Mouse (Mus musculus) adrenal gland, postnatal 4 days (tissue): ENCODE results near the gene Rplp0. TPM values are rescaled to one million over a fixed set of nuclear protein-coding genes. Genes with fewer than 3 reads are reported as not detected.
"Not testable (repeated sequence)": the region's sequence is repeated elsewhere in the genome, so short reads cannot be mapped to it uniquely, and the experiment has no call there.

ENCODE experiments used
- DNase-seq, 2 experiments: peaks; one replicate each; pipeline ENCODE4 v3.0.0; 2021 to 2022; ENCODE audit warnings: low spot score in 2 of 2, mixed read lengths in 2 of 2
- long read RNA-seq, 2 experiments: library from polyadenylated mRNA; stranded (forward); transcript quantifications; one replicate each; pipeline ENCODE4 v2.0.0; 2021
- total RNA-seq, 2 experiments: library from RNA; stranded (reverse); gene quantifications; 2 replicates each; pipeline ENCODE4 v1.2.3; 2021

Rplp0 gene
- 1,000 to 10,000 TPM; 1,094 to 1,122 TPM for total RNA-seq
- long read RNA-seq, experiment 1, transcript Rplp0-201 (7 exons, 1,358 nt): major isoform, 1,156 of 1,281 reads
- long read RNA-seq, experiment 1, partial matches to known transcripts: 120 of 1,281 reads
- long read RNA-seq, experiment 1, other reads (novel, unspliced or antisense): 5 of 1,281 reads
- long read RNA-seq, experiment 2, transcript Rplp0-201 (7 exons, 1,358 nt): major isoform, 1,415 of 1,555 reads
- long read RNA-seq, experiment 2, partial matches to known transcripts: 128 of 1,555 reads
- long read RNA-seq, experiment 2, other reads (novel, unspliced or antisense): 12 of 1,555 reads

DNA sequence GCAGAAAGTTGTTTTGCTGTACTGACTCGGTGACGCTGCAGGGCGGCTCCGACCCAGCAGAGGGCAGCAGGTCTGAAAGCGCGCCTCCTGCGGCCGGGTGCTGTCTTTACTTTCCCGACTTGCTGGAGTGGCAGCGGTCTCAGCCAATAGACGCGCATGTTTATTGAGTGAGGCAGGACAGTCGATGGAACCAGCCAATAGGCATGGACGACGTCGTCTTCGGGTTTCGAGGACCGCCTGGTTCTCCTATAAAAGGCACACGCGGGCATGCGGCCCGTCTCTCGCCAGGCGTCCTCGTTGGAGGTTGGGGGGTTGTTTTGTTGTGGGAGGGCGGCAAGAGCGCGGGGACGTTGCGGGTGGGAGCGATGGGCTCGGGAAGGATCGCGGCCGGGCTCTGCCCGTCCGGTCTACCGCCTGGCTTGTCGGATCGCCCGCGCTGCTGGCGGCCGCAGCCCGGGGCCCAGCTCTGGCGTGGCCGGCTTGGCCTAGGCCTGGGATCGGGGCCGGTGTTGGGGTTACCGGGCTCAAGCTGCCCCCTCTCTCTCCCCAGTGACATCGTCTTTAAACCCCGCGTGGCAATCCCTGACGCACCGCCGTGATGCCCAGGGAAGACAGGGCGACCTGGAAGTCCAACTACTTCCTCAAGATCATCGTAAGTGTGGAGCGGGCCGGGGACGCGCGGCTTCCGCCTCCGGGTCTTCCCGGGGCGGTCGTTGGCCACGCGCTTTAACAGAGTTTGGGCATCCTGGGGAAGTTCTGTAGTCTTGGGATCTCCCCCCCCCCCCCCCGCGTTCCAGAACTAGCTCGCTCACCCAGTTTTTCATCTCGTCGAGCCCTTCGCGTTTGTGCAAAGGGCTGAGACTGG lies at the start of gene Rplp0:
TSS of gene Rplp0 (plus strand) at position 231 of the 865 bp plus-strand sequence.
- peak; percentile 99 for DNase-seq

DNA sequence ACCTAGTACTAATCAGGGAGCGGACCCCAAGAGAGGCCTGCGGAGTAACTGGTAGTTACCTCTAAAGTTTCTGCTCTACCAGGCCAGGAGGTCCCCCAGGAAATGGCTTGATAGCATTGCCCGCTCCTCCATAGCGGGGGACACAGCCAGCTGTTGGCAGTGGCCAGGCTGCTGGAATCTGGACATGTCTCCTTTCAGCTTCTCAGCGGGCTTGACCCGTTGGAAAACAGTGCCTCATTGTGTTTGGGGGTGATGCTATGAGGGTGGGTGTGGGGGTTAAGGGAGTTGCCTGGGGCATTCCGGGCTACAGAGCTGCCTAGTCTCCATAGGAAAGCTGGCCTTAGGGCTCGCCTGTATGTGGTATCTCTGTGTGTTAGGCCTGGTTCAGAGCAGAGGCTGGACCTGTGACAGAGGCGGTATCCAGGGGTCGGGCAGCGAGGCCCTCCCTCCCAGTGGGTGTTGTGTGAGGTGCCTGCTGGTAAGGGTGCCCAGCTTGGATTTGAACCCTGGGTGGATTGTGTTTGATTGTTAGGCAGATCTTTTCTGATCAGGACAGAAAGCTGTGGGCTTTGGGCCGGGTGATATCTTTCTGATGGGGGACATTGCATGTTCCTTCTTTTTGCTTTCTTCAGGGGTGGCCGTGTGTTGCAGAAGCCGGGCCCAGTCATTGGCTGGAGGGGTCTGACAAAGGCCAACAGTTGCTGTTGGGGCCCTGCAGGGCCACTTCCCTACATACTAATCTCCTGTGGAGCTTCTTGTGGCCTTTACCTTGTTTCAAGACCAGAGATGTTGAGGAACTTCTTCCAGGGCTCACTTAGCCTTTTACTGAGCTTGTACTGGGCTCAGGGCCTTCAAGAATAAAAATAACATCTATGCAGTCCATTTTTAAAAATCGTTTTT lies 49.2 kb upstream of the Rplp0 start:
- no peak for DNase-seq

GRCm38 (mm10) chr5:115512375-115512774 lies 46.9 kb upstream of the Rplp0 start:
- DNase-seq: no peak

GRCm38 (mm10) chr5:115513246-115513645 lies 46.0 kb upstream of the Rplp0 start:
- DNase-seq: no peak

GRCm38 (mm10) chr5:115513721-115514120 lies 45.5 kb upstream of the Rplp0 start:
- DNase-seq: no peak

DNA sequence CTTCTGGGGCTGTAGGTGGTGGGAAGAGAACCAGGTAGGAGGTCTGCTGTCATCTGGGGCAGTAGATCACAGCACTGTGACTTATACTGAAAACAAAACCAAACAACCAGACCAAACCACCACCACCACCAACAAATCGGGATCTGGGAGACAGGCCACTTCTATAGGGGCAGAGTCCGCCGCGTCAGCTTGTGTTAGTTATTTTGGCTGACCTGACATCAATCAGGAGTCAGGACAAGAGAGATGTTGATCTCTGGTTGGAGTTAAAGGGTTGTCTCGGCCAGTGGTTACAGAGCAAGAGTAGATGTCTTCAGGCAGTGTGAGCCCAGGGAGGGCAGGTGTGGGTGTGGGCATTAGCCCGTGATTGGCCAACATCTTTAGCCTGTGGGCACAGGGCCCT lies 44.9 kb upstream of the Rplp0 start:
- no peak for DNase-seq

GRCm38 (mm10) chr5:115514896-115515587 lies 44.2 kb upstream of the Rplp0 start:
- DNase-seq: no peak

- DNase-seq: no peak
Observed at GRCm38 (mm10) chr5:115516081-115516907, 43.0 kb upstream of the Rplp0 start.

- no peak for DNase-seq
Observed at GRCm38 (mm10) chr5:115516908-115517307, 42.4 kb upstream of the Rplp0 start.

DNA sequence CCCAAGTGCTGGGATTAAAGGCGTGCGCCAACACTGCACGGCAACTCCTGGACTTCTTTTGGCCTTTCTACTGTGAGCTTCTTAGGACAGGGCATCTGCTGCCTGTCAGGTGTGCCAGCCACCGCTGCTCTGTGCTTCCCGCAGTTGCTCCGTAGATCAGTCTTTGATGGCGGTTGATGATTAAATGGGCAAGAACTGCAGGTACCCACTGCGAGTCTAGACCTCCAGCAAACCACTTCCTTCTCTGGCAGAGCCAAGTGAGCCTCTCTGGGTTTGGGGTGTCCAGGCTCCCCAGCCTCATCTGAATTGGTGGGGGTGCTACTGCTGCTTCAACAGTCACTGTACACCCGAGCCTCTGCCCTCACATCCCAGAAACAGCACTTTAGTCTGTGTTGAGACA lies 41.8 kb upstream of the Rplp0 start:
- DNase-seq: no peak

- DNase-seq: not testable (repeated sequence)
Observed at GRCm38 (mm10) chr5:115518214-115518613, 41.1 kb upstream of the Rplp0 start.

- DNase-seq: no peak
Observed at GRCm38 (mm10) chr5:115520325-115520869, 38.9 kb upstream of the Rplp0 start.

DNA sequence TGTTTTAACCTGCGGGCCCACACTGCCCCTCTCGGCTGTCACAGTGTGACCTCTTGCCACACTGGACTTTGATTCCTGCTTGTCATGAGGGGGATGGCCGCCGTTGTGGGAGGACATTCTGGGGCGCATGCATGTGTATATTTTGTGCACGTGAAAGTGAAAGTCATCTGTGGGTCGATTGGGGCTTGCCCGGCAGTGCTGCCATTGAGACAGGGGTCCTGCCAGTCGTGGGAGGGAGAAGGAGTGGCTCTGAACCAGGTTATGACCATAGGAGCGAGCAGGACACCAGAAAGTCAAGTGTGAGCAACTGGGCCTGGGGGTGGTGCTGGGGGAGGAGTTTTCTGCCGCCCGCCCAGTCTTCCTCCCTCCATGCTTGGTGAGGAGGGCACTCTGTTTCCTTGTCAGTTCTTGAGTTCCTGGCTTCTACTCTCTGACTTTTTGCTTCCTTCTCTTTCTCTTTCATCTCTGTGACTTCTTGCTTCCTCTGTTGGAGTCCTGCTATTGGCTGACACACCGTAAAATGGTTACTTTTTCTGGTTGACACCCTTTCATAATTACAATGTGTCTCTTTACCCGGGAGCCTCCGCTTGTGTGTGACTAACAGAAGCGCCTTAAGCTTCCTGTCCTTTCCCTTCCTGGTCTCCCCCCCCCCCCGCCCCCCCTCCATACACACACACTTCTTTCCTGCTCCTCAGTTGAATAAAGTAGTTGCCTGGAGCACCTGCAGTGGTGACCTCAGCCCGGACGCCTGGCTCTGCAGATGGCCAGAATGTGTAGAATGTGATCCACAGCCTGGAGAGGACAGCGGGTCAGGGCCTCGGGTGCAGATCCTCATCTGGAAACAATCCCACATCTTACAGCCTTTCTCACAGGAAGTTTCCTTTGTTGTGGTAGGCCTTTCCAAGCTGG lies 37.5 kb upstream of the Rplp0 start:
- DNase-seq: no peak

DNA sequence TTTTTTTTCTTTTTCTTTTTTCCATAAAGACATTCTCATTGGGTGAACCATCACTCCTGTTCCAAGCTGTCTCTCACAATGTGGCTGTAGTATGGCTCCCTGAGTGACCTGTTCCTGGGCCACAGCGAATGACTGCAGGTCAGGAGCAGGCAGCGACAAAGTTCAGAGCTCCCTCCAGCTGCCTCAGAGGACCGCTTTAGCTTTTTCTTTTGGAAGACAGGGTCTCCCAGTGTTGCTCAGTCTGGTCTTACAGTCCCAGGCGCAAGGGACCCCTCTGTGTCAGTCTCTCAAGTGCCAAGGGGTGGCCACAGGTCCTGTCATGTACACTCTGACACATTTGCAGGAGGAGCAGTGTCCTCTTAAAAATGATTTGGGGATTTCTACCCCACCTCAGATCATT lies 36.7 kb upstream of the Rplp0 start:
- no peak for DNase-seq

GRCm38 (mm10) chr5:115522981-115523499 lies 36.2 kb upstream of the Rplp0 start:
- DNase-seq: no peak

GRCm38 (mm10) chr5:115523971-115524370 lies 35.3 kb upstream of the Rplp0 start:
- DNase-seq: no peak

- DNase-seq: no peak
Observed at GRCm38 (mm10) chr5:115524471-115524870, 34.8 kb upstream of the Rplp0 start.

GRCm38 (mm10) chr5:115525416-115525815 lies 33.9 kb upstream of the Rplp0 start:
- DNase-seq: no peak
